Mouse (Mus musculus) limb, embryonic 13.5 days (tissue): ENCODE data around the gene Card10. TPM values are rescaled to one million over a fixed set of nuclear protein-coding genes. Genes with fewer than 3 reads are reported as not detected.

Experiments used
- ATAC-seq: fragments of 200-750 bp; cut with Nextera tagmentation; 2 replicates; pipeline ENCODE4 v1.8.0; 2017; ENCODE audit warnings: low read depth, moderate number of reproducible peaks, moderate TSS enrichment; ENCODE audit not compliant: low FRiP score
- H3K27ac ChIP-seq: fragments of 300-500 bp; sonication (generic); 2 replicates; pipeline ENCODE4 v1.5.1; 2015; ENCODE audit warnings: inconsistent platforms, mild to moderate bottlenecking, moderate library complexity
- H3K27me3 ChIP-seq: fragments of 300-500 bp; sonication (generic); 2 replicates; pipeline ENCODE4 v1.6.1; 2015; ENCODE audit warnings: mild to moderate bottlenecking, inconsistent platforms
- H3K36me3 ChIP-seq: fragments of 300-500 bp; sonication (generic); 2 replicates; pipeline ENCODE4 v1.6.1; 2015; ENCODE audit warnings: inconsistent platforms, mild to moderate bottlenecking, moderate library complexity
- H3K4me1 ChIP-seq: fragments of 300-500 bp; sonication (generic); 2 replicates; pipeline ENCODE4 v1.6.1; 2015; ENCODE audit warnings: inconsistent platforms
- H3K4me2 ChIP-seq: fragments of 300-500 bp; sonication (generic); replicated peaks from 2 replicates; pipeline ENCODE4 v1.6.1; 2015; ENCODE audit warnings: inconsistent platforms, mild to moderate bottlenecking, moderate library complexity
- H3K4me3 ChIP-seq: fragments of 300-500 bp; sonication (generic); 2 replicates; pipeline ENCODE4 v1.5.1; 2015; ENCODE audit warnings: moderate library complexity, mild to moderate bottlenecking, inconsistent platforms
- H3K9ac ChIP-seq: fragments of 300-500 bp; sonication (generic); 2 replicates; pipeline ENCODE4 v1.6.1; 2015; ENCODE audit warnings: mild to moderate bottlenecking, inconsistent platforms
- H3K9me3 ChIP-seq: fragments of 300-500 bp; sonication (generic); 2 replicates; pipeline ENCODE4 v1.6.1; 2016; ENCODE audit warnings: inconsistent platforms
- WGBS: fragments of 180-500 bp; shearing (Covaris S2); methylation state at CpG from one replicate; pipeline ENCODE4 v1.1.7; 2015; 5-methylcytosine and 5-hydroxymethylcytosine counted together
- polyA plus RNA-seq: library from polyadenylated mRNA; unstranded; fragments of >200 nt; fragmentation: Nextera tagmentation; extraction: Ambion mirVana; gene quantifications from 2 replicates; pipeline ENCODE4 v1.2.1, GENCODE M21; 2015

The Card10 gene
- polyA plus RNA-seq, 1 experiment from 2014 or later, result 3.0 TPM

- 12% methylated on average over 14 of the region's 14 CpGs for WGBS
- ATAC-seq, result peak; percentile 54
These were observed 29.9 kb upstream of the Card10 start for GRCm38 (mm10) chr15:78832701-78833123.

GRCm38 (mm10) chr15:78831720-78832657 lies 29.1 kb upstream of the Card10 start:
- H3K27ac ChIP-seq, result peak overlapping the region; percentile 58; the same call in 1 of the 2 replicates
- peak; percentile 4; the same call in 1 of the 2 replicates for ATAC-seq
- no peaks in the 10 kb centered on the region for H3K36me3 ChIP-seq
- H3K9me3 ChIP-seq, result no peaks in the 10 kb centered on the region
- 28% methylated on average over 19 of the region's 19 CpGs for WGBS
- peaks cover 55% of the 10 kb centered on the region for H3K4me1 ChIP-seq
- no peak overlapping the region for H3K4me3 ChIP-seq
- peaks cover 19% of the 10 kb centered on the region for H3K27me3 ChIP-seq
- peak overlapping the region; percentile 54; the same call in 1 of the 2 replicates for H3K9ac ChIP-seq
- H3K4me2 ChIP-seq, result peak overlapping the region; percentile 31

More at GRCm38 (mm10) chr15:78832701-78833123, 29.9 kb upstream of the Card10 start:
- Histone ChIP-seq H3K4me2 (peak overlapping the region; percentile 31; the same call in 1 of the 2 replicates), H3K9ac (peak overlapping the region; percentile 54), H3K4me1 (peaks cover 55% of the 10 kb centered on the region), H3K36me3 (no peaks in the 10 kb centered on the region), H3K4me3 (no peak overlapping the region), H3K9me3 (no peaks in the 10 kb centered on the region), H3K27me3 (peaks cover 12% of the 10 kb centered on the region), H3K27ac (peak overlapping the region; percentile 58; the same call in 1 of the 2 replicates)

- no peaks in the 10 kb centered on the region for H3K36me3 ChIP-seq
- H3K9ac ChIP-seq, result no peak overlapping the region
- H3K27me3 ChIP-seq, result peaks cover 24% of the 10 kb centered on the region
- H3K9me3 ChIP-seq, result no peaks in the 10 kb centered on the region
- WGBS, result 47% methylated on average over 10 of the region's 10 CpGs
- ATAC-seq, result no peak
- peak overlapping the region; percentile 11; the same call in 1 of the 2 replicates for H3K27ac ChIP-seq
- no peak overlapping the region for H3K4me3 ChIP-seq
- H3K4me2 ChIP-seq, result peak overlapping the region; percentile 31; the same call in 1 of the 2 replicates
- peaks cover 53% of the 10 kb centered on the region for H3K4me1 ChIP-seq
These were observed 28.2 kb upstream of the Card10 start for GRCm38 (mm10) chr15:78830742-78831719.

- Histone ChIP-seq H3K4me1 (peaks cover 39% of the 10 kb centered on the region), H3K36me3 (no peaks in the 10 kb centered on the region), H3K9ac (no peak overlapping the region), H3K4me2 (no peak overlapping the region), H3K27ac (no peak overlapping the region), H3K9me3 (no peaks in the 10 kb centered on the region), H3K27me3 (peaks cover 29% of the 10 kb centered on the region), H3K4me3 (no peak overlapping the region)
- no peak for ATAC-seq
- 90% methylated on average over 1 of the region's 1 CpGs for WGBS
These were observed 26.8 kb upstream of the Card10 start for GRCm38 (mm10) chr15:78829636-78830035.

GRCm38 (mm10) chr15:78828315-78828714 lies 25.5 kb upstream of the Card10 start:
- H3K27ac ChIP-seq, result no peak overlapping the region
- peaks cover 30% of the 10 kb centered on the region for H3K4me1 ChIP-seq
- H3K36me3 ChIP-seq, result no peaks in the 10 kb centered on the region
- no peak overlapping the region for H3K4me3 ChIP-seq
- H3K4me2 ChIP-seq, result no peak overlapping the region
- 20% methylated on average over 5 of the region's 5 CpGs for WGBS
- no peak for ATAC-seq
- H3K27me3 ChIP-seq, result peaks cover 29% of the 10 kb centered on the region
- H3K9ac ChIP-seq, result no peak overlapping the region
- no peaks in the 10 kb centered on the region for H3K9me3 ChIP-seq

GRCm38 (mm10) chr15:78826213-78827204 lies 23.7 kb upstream of the Card10 start:
- Histone ChIP-seq H3K36me3 (no peaks in the 10 kb centered on the region), H3K9me3 (no peaks in the 10 kb centered on the region), H3K4me2 (no peak overlapping the region), H3K9ac (no peak overlapping the region), H3K27ac (no peak overlapping the region), H3K4me1 (peaks cover 13% of the 10 kb centered on the region), H3K27me3 (peaks cover 29% of the 10 kb centered on the region), H3K4me3 (no peak overlapping the region)
- WGBS, result 23% methylated on average over 28 of the region's 28 CpGs
- peak; percentile 64 for ATAC-seq

GRCm38 (mm10) chr15:78816074-78816391 lies 13.2 kb upstream of the Card10 start:
- Histone ChIP-seq H3K36me3 (no peaks in the 10 kb centered on the region), H3K4me1 (peaks cover 5% of the 10 kb centered on the region; the same call in 1 of the 2 replicates), H3K4me2 (no peak overlapping the region), H3K9ac (no peak overlapping the region), H3K27ac (no peak overlapping the region), H3K9me3 (no peaks in the 10 kb centered on the region), H3K27me3 (peaks cover 10% of the 10 kb centered on the region), H3K4me3 (no peak overlapping the region)
- no peak for ATAC-seq
- 55% methylated on average over 6 of the region's 6 CpGs for WGBS

GRCm38 (mm10) chr15:78815314-78816073 lies 12.7 kb upstream of the Card10 start:
- no peak overlapping the region for H3K4me3 ChIP-seq
- H3K9ac ChIP-seq, result no peak overlapping the region
- 45% methylated on average over 11 of the region's 11 CpGs for WGBS
- H3K4me2 ChIP-seq, result no peak overlapping the region
- H3K27me3 ChIP-seq, result peaks cover 5% of the 10 kb centered on the region
- peak; percentile 40; the same call in 1 of the 2 replicates for ATAC-seq
- peaks cover 2% of the 10 kb centered on the region; the same call in 1 of the 2 replicates for H3K4me1 ChIP-seq
- H3K27ac ChIP-seq, result no peak overlapping the region
- H3K9me3 ChIP-seq, result no peaks in the 10 kb centered on the region
- no peaks in the 10 kb centered on the region for H3K36me3 ChIP-seq

GRCm38 (mm10) chr15:78813603-78814002 lies 10.8 kb upstream of the Card10 start:
- no peak for ATAC-seq
- H3K27me3 ChIP-seq, result peaks cover 9% of the 10 kb centered on the region
- no peak overlapping the region for H3K27ac ChIP-seq
- H3K4me3 ChIP-seq, result no peak overlapping the region
- H3K4me1 ChIP-seq, result peaks cover 10% of the 10 kb centered on the region
- H3K36me3 ChIP-seq, result no peaks in the 10 kb centered on the region
- no peaks in the 10 kb centered on the region for H3K9me3 ChIP-seq
- no peak overlapping the region for H3K4me2 ChIP-seq
- 90% methylated on average over 4 of the region's 4 CpGs for WGBS
- H3K9ac ChIP-seq, result no peak overlapping the region

GRCm38 (mm10) chr15:78810146-78810545 lies 7.3 kb upstream of the Card10 start:
- Histone ChIP-seq H3K36me3 (no peaks in the 10 kb centered on the region), H3K27ac (no peak overlapping the region), H3K9ac (no peak overlapping the region), H3K9me3 (no peaks in the 10 kb centered on the region), H3K4me3 (no peak overlapping the region), H3K4me1 (peaks cover 20% of the 10 kb centered on the region), H3K4me2 (no peak overlapping the region), H3K27me3 (peaks cover 43% of the 10 kb centered on the region)
- 71% methylated on average over 9 of the region's 9 CpGs for WGBS
- no peak for ATAC-seq
